Mouse (Mus musculus): Measurements from ENCODE around the gene Helz.
A peak's percentile ranks its signal among the peaks of the same experiment; 100 is the strongest.

Gene Helz

DNA sequence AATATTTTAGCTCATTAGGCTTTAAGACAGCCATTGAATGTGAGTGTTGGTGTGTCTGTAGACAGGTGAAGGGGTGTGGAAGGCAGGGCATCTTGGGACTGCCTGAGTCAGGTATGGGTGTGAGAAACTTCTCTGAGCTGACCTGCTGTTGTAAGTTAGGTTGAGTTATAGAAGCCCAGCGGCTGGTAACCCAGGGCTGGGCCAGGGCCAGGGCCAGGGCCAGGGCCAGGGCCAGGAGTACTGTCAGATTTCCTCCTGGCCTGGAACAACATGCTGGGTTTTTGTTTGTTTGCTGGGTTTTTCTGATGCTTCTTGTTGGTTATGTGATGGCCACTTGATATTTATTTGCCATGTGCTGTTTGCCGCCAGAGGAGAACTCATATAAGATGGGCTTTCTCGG, 76.9 kb downstream of the Helz start:
- DNase-seq, result no peak

- DNase-seq, result no peak
These were observed 78.0 kb downstream of the Helz start for GRCm38 (mm10) chr11:107625746-107626145.

DNA sequence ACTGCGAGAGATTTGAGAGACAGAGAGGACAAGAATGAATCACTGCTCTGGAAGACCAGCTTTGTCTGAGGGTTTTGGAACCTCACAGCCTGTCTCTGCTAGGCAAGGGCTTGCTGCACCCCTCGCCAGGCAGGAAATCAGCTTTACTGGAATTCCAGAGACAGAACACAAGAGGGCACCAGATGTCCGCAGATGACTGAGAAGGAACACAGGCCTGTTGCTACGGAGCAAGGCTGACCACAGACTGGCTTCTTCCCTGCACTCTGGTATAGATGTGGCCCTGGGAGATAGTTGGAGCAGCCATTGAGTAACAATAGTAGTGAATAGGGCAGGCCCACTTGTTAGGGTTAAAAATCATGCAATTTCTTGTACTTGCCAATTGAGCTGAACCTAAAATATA, 81.8 kb downstream of the Helz start:
- peak; percentile 34 to 54 for DNase-seq

DNA sequence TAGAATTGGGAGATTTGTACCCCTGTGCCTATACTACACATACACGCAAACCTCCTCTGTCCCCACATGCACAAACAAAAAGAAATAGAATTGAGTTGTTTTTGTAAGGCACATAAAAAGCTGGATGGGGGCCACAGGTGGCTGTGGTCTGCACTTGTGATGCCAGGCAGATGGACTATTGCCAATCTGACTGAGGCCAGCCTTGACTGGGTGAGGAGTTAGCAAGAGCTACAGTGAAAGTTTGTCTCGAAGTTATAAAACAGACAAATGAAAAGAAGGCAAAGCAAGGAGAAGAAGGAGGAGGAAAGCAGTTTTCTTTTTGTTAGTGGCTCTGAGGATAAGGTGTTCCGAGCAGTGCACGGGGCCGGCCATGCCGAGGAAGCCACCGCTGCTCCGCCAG, 82.2 kb downstream of the Helz start:
- DNase-seq, result no peak

- no peak for DNase-seq
These were observed 83.4 kb downstream of the Helz start for GRCm38 (mm10) chr11:107631124-107631523.

- no peak for DNase-seq
These were observed 85.9 kb downstream of the Helz start for GRCm38 (mm10) chr11:107633563-107634146.

DNA sequence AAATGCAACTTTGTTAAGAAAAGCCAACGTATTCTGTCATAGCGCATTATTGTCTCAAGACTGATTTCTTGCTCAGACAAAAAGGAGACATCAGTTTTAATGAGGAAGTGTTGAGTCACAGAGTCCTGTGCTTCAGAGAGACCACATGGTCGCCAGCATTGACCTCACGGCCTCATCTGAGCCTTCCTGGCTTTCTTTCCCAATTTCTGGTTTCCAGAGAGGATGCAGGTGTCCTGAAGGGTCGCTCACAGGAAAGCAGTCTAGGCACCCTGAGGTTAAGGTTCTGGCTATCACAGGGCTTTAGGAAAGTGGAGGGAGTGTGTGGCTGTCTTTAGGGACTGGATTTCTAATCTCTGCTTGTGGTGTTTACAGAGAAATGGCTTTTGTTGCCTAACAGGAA, 90.4 kb downstream of the Helz start:
- DNase-seq, result no peak

DNA sequence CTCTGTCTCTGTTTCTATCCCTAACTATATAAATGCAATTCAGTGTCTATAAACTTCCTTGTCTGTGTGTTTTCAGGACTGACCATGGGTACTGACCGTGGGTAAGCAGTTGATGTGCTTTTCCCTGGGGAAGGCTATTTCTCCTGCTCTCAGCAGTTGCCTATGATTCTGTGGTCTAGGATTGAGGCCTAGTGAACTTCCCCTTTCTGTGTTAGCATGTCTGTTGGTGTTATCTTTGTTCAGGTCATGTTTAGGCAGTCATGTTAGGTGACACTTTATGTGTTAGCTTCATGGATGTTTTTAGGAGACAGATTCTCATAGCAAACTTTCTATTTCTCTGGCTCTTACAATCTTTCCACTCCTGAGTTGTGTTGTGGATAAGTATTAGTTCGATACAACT, 91.9 kb downstream of the Helz start:
- no peak for DNase-seq

DNA sequence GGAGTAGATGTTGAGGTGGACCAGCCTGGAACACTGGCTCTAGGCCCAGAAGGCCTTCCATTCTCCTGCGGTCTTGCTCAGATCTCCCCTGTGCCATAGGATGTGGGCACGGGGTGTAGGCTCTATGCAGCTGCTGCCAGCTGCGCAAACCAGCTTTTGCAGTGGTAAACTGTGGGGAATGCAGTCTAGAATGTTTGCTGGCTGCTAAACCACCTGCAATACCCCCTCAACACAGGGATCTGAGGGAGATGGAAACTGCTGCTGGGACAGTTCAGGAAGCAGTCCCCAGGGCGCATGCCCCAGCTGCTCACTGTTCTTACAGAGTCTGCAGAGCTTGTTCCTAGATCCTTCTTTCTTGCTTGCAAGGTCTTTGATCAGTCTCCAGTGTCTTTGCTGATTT, 96.7 kb downstream of the Helz start:
- no peak for DNase-seq

DNA sequence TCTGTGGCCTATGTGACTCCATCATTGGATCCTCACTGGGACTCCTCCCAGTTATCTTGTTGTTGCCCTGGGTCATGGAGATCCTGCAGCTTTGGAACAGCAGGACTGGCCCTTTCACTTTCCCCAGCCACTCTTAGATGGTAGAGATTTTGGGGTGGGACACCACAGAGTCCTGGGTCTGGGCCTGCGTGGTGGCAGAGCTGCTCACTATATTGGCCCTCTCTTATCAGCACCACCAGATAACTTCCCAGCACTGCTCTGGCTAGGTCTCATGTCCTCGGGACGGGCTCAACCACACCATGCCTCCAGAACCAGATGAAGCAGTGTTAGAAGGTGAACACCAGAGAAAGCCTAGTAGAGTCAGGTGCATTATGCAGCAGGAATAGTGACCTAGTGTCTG, 99.6 kb downstream of the Helz start:
- DNase-seq, result no peak

GRCm38 (mm10) chr11:107648668-107649067, 100.9 kb downstream of the Helz start:
- DNase-seq, result peak; percentile 46 to 69

DNA sequence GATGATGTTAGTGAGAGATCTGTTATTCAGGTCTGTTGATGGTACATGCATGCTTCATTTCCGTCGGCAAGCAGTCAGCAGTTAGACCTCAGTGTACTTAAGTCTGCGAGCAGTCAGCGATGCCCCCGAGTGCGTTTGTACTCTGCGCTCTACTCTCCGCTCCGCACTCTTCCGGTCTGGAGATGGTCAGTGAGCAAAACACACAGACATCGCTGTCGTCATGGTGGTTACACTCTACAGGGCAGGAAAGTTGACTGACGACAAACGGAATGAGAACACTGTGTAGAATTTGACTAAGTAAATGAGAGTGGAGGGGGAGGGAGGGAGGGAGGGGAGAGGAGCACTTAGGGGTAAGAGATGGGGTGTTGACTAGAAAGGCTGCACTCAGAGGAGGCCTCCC, 101.7 kb downstream of the Helz start:
- DNase-seq, result peak; percentile 19 to 35

DNA sequence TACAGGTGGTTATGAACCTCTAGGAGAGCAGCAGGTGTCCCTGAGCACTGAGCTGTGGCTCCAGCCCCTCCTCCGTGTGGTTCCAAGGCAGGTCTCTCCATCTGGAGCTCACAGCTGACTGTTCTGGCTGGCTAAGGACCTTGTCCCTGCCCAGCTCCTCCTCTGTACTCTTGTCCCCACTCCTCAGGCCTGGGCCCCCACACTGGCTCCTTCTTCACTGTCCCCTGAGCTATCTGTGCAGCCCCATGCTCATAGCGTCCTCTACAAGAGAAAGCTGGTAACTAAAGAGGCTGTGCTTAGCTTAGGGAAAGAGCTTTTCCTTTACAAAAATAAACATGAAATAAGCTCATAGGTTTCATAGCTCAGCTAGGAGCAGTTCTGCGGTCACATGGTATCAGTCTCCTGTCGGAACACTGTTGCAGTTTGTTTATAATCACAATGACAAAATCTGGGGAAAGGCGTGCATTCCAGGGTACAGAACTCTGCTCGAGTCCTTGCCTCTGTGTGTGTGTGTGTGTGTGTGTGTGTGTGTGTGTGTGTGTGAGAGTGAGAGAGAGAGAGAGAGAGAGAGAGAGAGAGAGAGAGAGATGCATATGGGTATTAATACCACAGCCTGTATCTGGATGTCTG, 102.8 kb downstream of the Helz start:
- no peak for DNase-seq

- no peak for DNase-seq
These were observed 103.7 kb downstream of the Helz start for GRCm38 (mm10) chr11:107651391-107651790.

GRCm38 (mm10) chr11:107652137-107652536, 104.4 kb downstream of the Helz start:
- no peak for DNase-seq

DNA sequence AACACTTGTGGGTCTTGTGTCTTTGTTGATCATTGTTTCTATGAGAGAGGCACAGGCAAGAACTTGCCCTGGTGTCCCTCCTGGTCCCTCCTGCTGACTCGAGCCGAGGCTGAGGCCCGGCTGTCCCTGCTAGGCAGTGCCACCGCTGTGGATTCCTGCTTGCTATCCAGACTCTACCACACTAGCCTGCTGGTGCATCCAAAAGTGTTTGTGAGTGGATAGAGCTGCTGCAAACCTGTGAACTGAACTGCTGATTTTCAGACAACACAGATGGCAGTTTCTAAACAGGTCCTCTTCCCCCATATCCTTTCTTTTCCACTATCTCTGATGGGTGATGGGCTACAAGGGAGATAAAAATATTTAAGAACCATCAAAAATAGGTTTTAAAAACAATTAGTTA, 107.8 kb downstream of the Helz start:
- no peak for DNase-seq

DNA sequence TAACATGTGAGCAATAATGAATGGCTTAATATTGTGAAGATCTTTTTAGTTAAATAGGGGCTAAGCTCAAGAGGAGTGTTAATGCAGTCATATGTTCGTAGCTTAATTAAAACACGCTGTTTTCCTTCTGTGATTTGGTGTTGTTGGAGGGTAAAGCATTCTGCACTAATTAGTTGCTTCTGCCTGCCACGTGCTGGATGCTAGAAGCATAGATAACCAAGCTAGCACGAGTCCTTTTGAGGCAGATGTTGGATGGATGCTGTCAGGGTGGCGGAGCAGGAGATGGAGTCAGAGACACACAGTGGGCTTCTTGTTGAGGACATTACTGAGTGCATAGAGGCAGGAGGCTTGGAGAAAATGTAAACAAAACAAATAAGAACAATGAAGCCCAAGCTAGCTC, 109.4 kb downstream of the Helz start:
- no peak for DNase-seq

GRCm38 (mm10) chr11:107660452-107660851, 112.7 kb downstream of the Helz start:
- DNase-seq, result no peak

GRCm38 (mm10) chr11:107662666-107663065, 114.9 kb downstream of the Helz start:
- DNase-seq, result no peak

DNA sequence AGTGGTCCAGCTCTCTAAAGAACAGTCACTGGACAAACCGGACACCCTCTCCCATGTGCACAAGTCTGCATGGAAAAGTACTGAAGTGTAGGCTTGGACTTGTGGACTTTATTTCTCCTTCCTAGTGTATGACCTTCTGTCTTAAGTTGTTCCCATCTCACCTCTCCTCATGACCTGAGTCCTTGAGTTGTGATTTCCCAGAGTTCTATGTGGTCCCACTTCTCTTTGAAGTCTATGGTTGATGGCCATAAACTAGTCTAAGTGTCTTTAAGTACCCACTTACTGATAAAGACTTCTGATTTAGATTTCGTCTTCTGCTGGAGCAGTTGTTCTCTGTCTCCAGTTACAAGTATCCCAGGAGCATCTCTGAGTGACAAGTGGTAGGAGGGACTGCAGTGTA, 119.8 kb downstream of the Helz start:
- no peak for DNase-seq

- no peak for DNase-seq
These were observed 120.5 kb downstream of the Helz start for GRCm38 (mm10) chr11:107668223-107668622.

- DNase-seq, result no peak
These were observed 121.2 kb downstream of the Helz start for GRCm38 (mm10) chr11:107668977-107669376.

DNA sequence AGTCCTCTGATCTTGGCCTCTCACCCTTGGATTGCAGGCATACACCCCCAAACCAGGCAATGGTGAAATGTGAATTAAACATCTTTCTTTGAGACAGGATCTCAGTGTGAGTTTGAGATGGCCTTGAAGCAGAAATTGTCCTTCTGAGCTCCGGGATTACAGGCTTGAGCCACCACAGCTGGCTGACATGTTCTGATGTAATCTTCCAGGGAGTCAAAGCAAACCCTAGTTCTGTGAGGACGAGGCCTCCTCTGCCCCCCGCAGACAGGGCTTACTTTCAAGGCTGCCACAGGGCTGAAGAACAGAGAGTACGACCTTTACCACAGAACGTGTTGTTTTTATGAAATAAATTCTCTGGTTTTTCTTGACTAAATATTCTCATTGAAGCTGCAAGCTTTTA, 126.3 kb downstream of the Helz start:
- DNase-seq, result no peak

- DNase-seq, result no peak
These were observed 126.9 kb downstream of the Helz start for GRCm38 (mm10) chr11:107674601-107675000.

GRCm38 (mm10) chr11:107675246-107675645, 127.5 kb downstream of the Helz start:
- DNase-seq, result no peak

Measured in lung, adult 18-20 months (tissue).